Mouse (Mus musculus): ENCODE results near the gene Cbx1.

Cbx1 gene

GRCm38 (mm10) chr11:96788871-96789795, at the start of gene Cbx1:
TSS of gene Cbx1 (plus strand) at chr11:96789127.
- peak; percentile 26; the same call in 1 of the 2 replicates for TF ChIP-seq GATA4 (IDR thresholded peaks at IDR 0.05; ENCODE audit: insufficient replicate concordance, low read length)

- no peak for TF ChIP-seq GATA4 (IDR thresholded peaks at IDR 0.05; ENCODE audit: insufficient replicate concordance, low read length)
Observed at GRCm38 (mm10) chr11:96740796-96741195, 48.1 kb upstream of the Cbx1 start.

GRCm38 (mm10) chr11:96741995-96742394, 46.9 kb upstream of the Cbx1 start:
- no peak for TF ChIP-seq GATA4 (IDR thresholded peaks at IDR 0.05; ENCODE audit: insufficient replicate concordance, low read length)

- no peak for TF ChIP-seq GATA4 (IDR thresholded peaks at IDR 0.05; ENCODE audit: insufficient replicate concordance, low read length)
Observed at GRCm38 (mm10) chr11:96743000-96743399, 45.9 kb upstream of the Cbx1 start.

GRCm38 (mm10) chr11:96743891-96744290, 45.0 kb upstream of the Cbx1 start:
- no peak for TF ChIP-seq GATA4 (IDR thresholded peaks at IDR 0.05; ENCODE audit: insufficient replicate concordance, low read length)

- no peak for TF ChIP-seq GATA4 (IDR thresholded peaks at IDR 0.05; ENCODE audit: insufficient replicate concordance, low read length)
Observed at GRCm38 (mm10) chr11:96746648-96747047, 42.3 kb upstream of the Cbx1 start.

- TF ChIP-seq GATA4 (IDR thresholded peaks at IDR 0.05; ENCODE audit: insufficient replicate concordance, low read length), result no peak
Observed at GRCm38 (mm10) chr11:96747555-96747954, 41.4 kb upstream of the Cbx1 start.

- TF ChIP-seq GATA4 (IDR thresholded peaks at IDR 0.05; ENCODE audit: insufficient replicate concordance, low read length), result no peak
Observed at GRCm38 (mm10) chr11:96755298-96755697, 33.6 kb upstream of the Cbx1 start.

- no peak for TF ChIP-seq GATA4 (IDR thresholded peaks at IDR 0.05; ENCODE audit: insufficient replicate concordance, low read length)
Observed at GRCm38 (mm10) chr11:96757421-96757820, 31.5 kb upstream of the Cbx1 start.

GRCm38 (mm10) chr11:96758402-96758801, 30.5 kb upstream of the Cbx1 start:
- TF ChIP-seq GATA4 (IDR thresholded peaks at IDR 0.05; ENCODE audit: insufficient replicate concordance, low read length), result no peak

- TF ChIP-seq GATA4 (IDR thresholded peaks at IDR 0.05; ENCODE audit: insufficient replicate concordance, low read length), result no peak
Observed at GRCm38 (mm10) chr11:96760042-96760441, 28.9 kb upstream of the Cbx1 start.

GRCm38 (mm10) chr11:96761984-96762383, 26.9 kb upstream of the Cbx1 start:
- no peak for TF ChIP-seq GATA4 (IDR thresholded peaks at IDR 0.05; ENCODE audit: insufficient replicate concordance, low read length)

GRCm38 (mm10) chr11:96762742-96763470, 26.0 kb upstream of the Cbx1 start:
- TF ChIP-seq GATA4 (IDR thresholded peaks at IDR 0.05; ENCODE audit: insufficient replicate concordance, low read length), result no peak

GRCm38 (mm10) chr11:96764511-96765350, 24.2 kb upstream of the Cbx1 start:
- TF ChIP-seq GATA4 (IDR thresholded peaks at IDR 0.05; ENCODE audit: insufficient replicate concordance, low read length), result no peak

GRCm38 (mm10) chr11:96765645-96766044, 23.3 kb upstream of the Cbx1 start:
- TF ChIP-seq GATA4 (IDR thresholded peaks at IDR 0.05; ENCODE audit: insufficient replicate concordance, low read length), result no peak
